In the genomic region with DNA sequence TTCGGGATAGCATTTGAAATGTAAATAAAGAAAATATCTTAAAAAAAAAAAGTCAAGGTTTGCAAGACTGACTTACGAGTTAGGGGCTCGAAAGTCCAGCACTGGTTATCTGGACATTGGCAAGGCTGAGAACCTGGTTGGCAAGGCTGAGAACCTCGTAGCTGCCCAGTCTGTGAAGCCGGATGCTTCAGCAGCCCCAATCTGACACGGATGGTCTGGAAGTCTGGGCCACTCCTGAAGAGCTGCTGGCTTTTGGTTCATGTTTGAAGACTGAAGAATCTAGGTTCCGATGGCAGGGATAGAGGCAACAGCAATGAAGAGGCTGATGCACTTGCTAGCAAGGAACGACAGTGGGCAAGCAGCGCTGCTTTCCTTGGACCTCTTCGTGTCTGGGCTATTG, we compare ENCODE assay signal across 15 mouse cellular contexts.
"Had no signal": no experiment of that assay in that cellular context is flagged by ENCODE, and none has a peak within 500 bp of the region (broad histone marks: within the 10 kb centered on the region; RNA-seq: fewer than 3 reads in every experiment).

No protein-coding gene starts in this region.

- H3K4me3 ChIP-seq: limb, embryonic 10.5 days; limb, embryonic 13.5 days; liver, embryonic 12.5 days; liver, embryonic 15.5 days; lung, embryonic 15.5 days; midbrain, embryonic 10.5 days; midbrain, embryonic 13.5 days had no signal

- H3K27me3 ChIP-seq: limb, embryonic 13.5 days; liver, embryonic 12.5 days; liver, embryonic 15.5 days; lung, embryonic 15.5 days; midbrain, embryonic 13.5 days had no signal

- H3K9ac ChIP-seq: limb, embryonic 13.5 days; liver, embryonic 12.5 days; liver, embryonic 15.5 days; lung, embryonic 15.5 days; midbrain, embryonic 13.5 days had no signal

- ATAC-seq: liver, embryonic 12.5 days; midbrain, embryonic 13.5 days had no signal

- DNase-seq: kidney, postnatal 14 days; kidney, postnatal 4 days; liver; lung, adult 18-20 months; lung, postnatal 14 days; lung, postnatal 4 days; thymus, adult 18-20 months; thymus, postnatal 36 days had no signal

- H3K27ac ChIP-seq: limb, embryonic 10.5 days; limb, embryonic 13.5 days; liver, embryonic 12.5 days; liver, embryonic 15.5 days; lung, embryonic 15.5 days; midbrain, embryonic 10.5 days; midbrain, embryonic 13.5 days had no signal

- H3K4me2 ChIP-seq: limb, embryonic 13.5 days; liver, embryonic 12.5 days; liver, embryonic 15.5 days; lung, embryonic 15.5 days; midbrain, embryonic 13.5 days had no signal

- H3K36me3 ChIP-seq: limb, embryonic 10.5 days; limb, embryonic 13.5 days; liver, embryonic 12.5 days; liver, embryonic 15.5 days; lung, embryonic 15.5 days; midbrain, embryonic 10.5 days; midbrain, embryonic 13.5 days had no signal

- H3K9me3 ChIP-seq: limb, embryonic 10.5 days; limb, embryonic 13.5 days; liver, embryonic 12.5 days; liver, embryonic 15.5 days; lung, embryonic 15.5 days; midbrain, embryonic 10.5 days; midbrain, embryonic 13.5 days had no signal

- H3K4me1 ChIP-seq: limb, embryonic 10.5 days; limb, embryonic 13.5 days; liver, embryonic 12.5 days; liver, embryonic 15.5 days; lung, embryonic 15.5 days; midbrain, embryonic 10.5 days; midbrain, embryonic 13.5 days had no signal
